Mouse (Mus musculus) hindbrain, embryonic 11.5 days (tissue): ENCODE results near the gene Dab2ip. TPM values are rescaled to one million over a fixed set of nuclear protein-coding genes. Genes with fewer than 3 reads are reported as not detected.

Experiments used
- ATAC-seq: fragments of 200-750 bp; cut with Nextera tagmentation; 2 replicates; pipeline ENCODE4 v1.8.0; 2017; ENCODE audit warnings: mild to moderate bottlenecking, moderate TSS enrichment, moderate library complexity; ENCODE audit not compliant: low FRiP score
- DNase-seq: peaks from one replicate; pipeline ENCODE4 v3.0.0-alpha.2; 2015; ENCODE audit warnings: low spot score
- H3K27ac ChIP-seq: fragments of 300-500 bp; sonication (generic); 2 replicates; pipeline ENCODE4 v1.5.1; 2014; ENCODE audit warnings: mild to moderate bottlenecking, low read depth, low read length
- H3K27me3 ChIP-seq: fragments of 300-500 bp; sonication (generic); 2 replicates; pipeline ENCODE4 v1.6.1; 2014; ENCODE audit warnings: mild to moderate bottlenecking, low read length, moderate library complexity, mixed read lengths; ENCODE audit not compliant: control insufficient read depth, insufficient read depth
- H3K36me3 ChIP-seq: fragments of 300-500 bp; sonication (generic); 2 replicates; pipeline ENCODE4 v1.6.1; 2014; ENCODE audit warnings: mild to moderate bottlenecking, low read length, moderate library complexity, mixed read lengths; ENCODE audit not compliant: control insufficient read depth, insufficient read depth
- H3K4me1 ChIP-seq: fragments of 300-500 bp; sonication (generic); replicated peaks from 2 replicates; pipeline ENCODE4 v1.6.1; 2014; ENCODE audit warnings: low read length, mixed read lengths; ENCODE audit not compliant: control insufficient read depth, insufficient read depth
- H3K4me2 ChIP-seq: fragments of 300-500 bp; sonication (generic); replicated peaks from 2 replicates; pipeline ENCODE4 v1.6.1; 2014; ENCODE audit warnings: mild to moderate bottlenecking, low read depth, low read length
- H3K4me3 ChIP-seq: fragments of 300-500 bp; sonication (generic); 2 replicates; pipeline ENCODE4 v1.5.1; 2014; ENCODE audit warnings: low read depth, low read length
- H3K9ac ChIP-seq: fragments of 300-500 bp; sonication (generic); 2 replicates; pipeline ENCODE4 v1.6.1; 2014; ENCODE audit warnings: low read depth, low read length
- H3K9me3 ChIP-seq: fragments of 300-500 bp; sonication (generic); 2 replicates; pipeline ENCODE4 v1.6.1; 2016; ENCODE audit warnings: low read length; ENCODE audit not compliant: control insufficient read depth
- WGBS: fragments of 180-500 bp; shearing (Covaris S2); extraction: QIAGEN DNeasy Blood & Tissue Kit; methylation state at CpG from one replicate; pipeline ENCODE4 v1.1.7; 2014; 5-methylcytosine and 5-hydroxymethylcytosine counted together
- polyA plus RNA-seq: library from polyadenylated mRNA; unstranded; fragments of >200 nt; fragmentation: Nextera tagmentation; extraction: Ambion mirVana; gene quantifications from 2 replicates; pipeline ENCODE4 v1.2.1, GENCODE M21; 2014

Gene Dab2ip
- polyA plus RNA-seq, 1 experiment from 2014 or later = 37.8 TPM

DNA sequence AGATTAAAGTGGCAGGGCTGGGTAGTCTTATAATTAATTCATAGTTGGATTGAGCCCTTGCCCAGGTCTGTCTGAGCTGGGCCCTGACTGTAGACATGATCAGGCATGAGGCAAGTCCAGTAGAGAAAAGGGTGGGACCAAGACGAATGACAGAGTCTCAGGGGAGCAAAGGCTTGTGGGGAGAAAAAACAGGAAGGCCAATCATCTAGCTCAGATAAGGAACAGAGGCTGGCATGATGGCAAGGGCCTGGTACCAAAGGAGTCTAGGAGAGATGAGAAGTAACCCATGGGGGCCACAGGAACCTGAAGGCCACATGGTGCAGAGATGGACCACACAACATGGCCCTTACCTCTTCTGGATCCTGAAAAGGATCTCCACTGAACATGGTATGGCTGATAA lies 158.1 kb downstream of the Dab2ip start:
- DNase-seq = no peak
- Histone ChIP-seq H3K4me2 (no peak overlapping the region), H3K27ac (no peak overlapping the region), H3K9me3 (no peaks in the 10 kb centered on the region), H3K27me3 (no peaks in the 10 kb centered on the region), H3K4me1 (no peaks in the 10 kb centered on the region), H3K36me3 (peaks cover 11% of the 10 kb centered on the region; the same call in 1 of the 2 replicates), H3K4me3 (no peak overlapping the region), H3K9ac (no peak overlapping the region)
- WGBS = 82% methylated on average over 1 of the region's 1 CpGs
- no peak for ATAC-seq

- WGBS = 89% methylated on average over 5 of the region's 5 CpGs
- H3K36me3 ChIP-seq = peaks cover 8% of the 10 kb centered on the region; the same call in 1 of the 2 replicates
These were observed 160.0 kb downstream of the Dab2ip start for GRCm38 (mm10) chr2:35718003-35718500.

GRCm38 (mm10) chr2:35718662-35719061 lies 160.6 kb downstream of the Dab2ip start:
- WGBS = 94% methylated on average over 9 of the region's 9 CpGs

More at GRCm38 (mm10) chr2:35718003-35718500, 160.0 kb downstream of the Dab2ip start:
- Histone ChIP-seq H3K27ac (no peak overlapping the region), H3K9me3 (no peaks in the 10 kb centered on the region), H3K9ac (no peak overlapping the region), H3K4me1 (no peaks in the 10 kb centered on the region), H3K4me2 (no peak overlapping the region), H3K27me3 (no peaks in the 10 kb centered on the region), H3K4me3 (no peak overlapping the region)
- ATAC-seq (no peak), DNase-seq (no peak)

GRCm38 (mm10) chr2:35719230-35720005 lies 161.4 kb downstream of the Dab2ip start:
- no peak for ATAC-seq

More at GRCm38 (mm10) chr2:35718662-35719061, 160.6 kb downstream of the Dab2ip start:
- Histone ChIP-seq H3K4me1 (no peaks in the 10 kb centered on the region), H3K27me3 (no peaks in the 10 kb centered on the region), H3K9me3 (no peaks in the 10 kb centered on the region), H3K27ac (no peak overlapping the region), H3K9ac (no peak overlapping the region), H3K4me2 (no peak overlapping the region), H3K36me3 (peaks cover 8% of the 10 kb centered on the region), H3K4me3 (no peak overlapping the region)
- DNase-seq = no peak
- ATAC-seq = no peak

DNA sequence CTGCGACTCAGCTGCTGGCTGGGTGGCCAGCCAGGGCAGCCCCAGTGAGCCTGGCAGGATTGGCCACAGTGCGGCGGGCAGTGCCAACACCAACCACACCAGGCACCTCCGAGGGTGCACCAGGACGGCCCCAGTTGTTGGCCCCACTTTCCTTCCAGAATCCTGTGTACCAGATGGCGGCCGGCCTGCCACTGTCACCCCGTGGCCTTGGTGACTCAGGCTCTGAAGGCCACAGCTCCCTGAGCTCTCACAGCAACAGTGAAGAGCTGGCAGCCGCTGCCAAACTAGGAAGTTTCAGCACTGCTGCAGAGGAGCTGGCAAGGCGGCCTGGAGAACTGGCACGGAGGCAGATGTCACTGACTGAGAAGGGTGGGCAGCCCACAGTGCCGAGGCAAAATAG lies 162.0 kb downstream of the Dab2ip start:
- no peak for ATAC-seq
- H3K4me2 ChIP-seq = no peak overlapping the region
- DNase-seq = no peak
- H3K4me1 ChIP-seq = no peaks in the 10 kb centered on the region
- H3K4me3 ChIP-seq = no peak overlapping the region
- H3K27me3 ChIP-seq = no peaks in the 10 kb centered on the region
- 96% methylated on average over 12 of the region's 12 CpGs for WGBS
- H3K9me3 ChIP-seq = no peaks in the 10 kb centered on the region
- peaks cover 8% of the 10 kb centered on the region for H3K36me3 ChIP-seq
- no peak overlapping the region for H3K27ac ChIP-seq
- no peak overlapping the region for H3K9ac ChIP-seq

More at GRCm38 (mm10) chr2:35719230-35720005, 161.4 kb downstream of the Dab2ip start:
- 90% methylated on average over 12 of the region's 12 CpGs for WGBS
- H3K4me2 ChIP-seq = no peak overlapping the region
- H3K4me3 ChIP-seq = no peak overlapping the region
- no peak for DNase-seq
- no peaks in the 10 kb centered on the region for H3K9me3 ChIP-seq
- H3K27me3 ChIP-seq = no peaks in the 10 kb centered on the region
- no peak overlapping the region for H3K27ac ChIP-seq
- no peaks in the 10 kb centered on the region for H3K4me1 ChIP-seq
- H3K36me3 ChIP-seq = peaks cover 8% of the 10 kb centered on the region
- no peak overlapping the region for H3K9ac ChIP-seq

DNA sequence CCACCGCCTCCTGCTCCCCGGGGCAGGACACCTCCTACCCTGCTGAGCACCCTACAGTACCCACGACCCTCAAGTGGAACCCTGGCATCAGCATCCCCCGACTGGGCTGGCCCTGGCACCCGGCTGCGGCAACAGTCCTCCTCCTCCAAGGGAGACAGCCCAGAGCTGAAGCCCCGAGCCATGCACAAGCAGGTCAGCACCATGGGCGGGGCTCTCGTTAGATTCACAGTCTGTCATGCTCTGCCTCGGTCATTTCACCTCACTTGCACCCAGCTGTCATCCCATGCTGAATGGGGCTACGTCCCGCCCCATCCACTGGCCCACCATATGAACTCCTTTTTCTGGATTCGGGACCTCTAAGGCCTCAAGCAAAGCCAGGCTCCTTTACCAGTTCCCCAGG lies 162.5 kb downstream of the Dab2ip start:
- no peaks in the 10 kb centered on the region for H3K9me3 ChIP-seq
- no peaks in the 10 kb centered on the region for H3K27me3 ChIP-seq
- H3K36me3 ChIP-seq = peaks cover 8% of the 10 kb centered on the region
- H3K4me3 ChIP-seq = no peak overlapping the region
- H3K4me2 ChIP-seq = no peak overlapping the region
- H3K27ac ChIP-seq = no peak overlapping the region
- WGBS = 93% methylated on average over 13 of the region's 13 CpGs
- no peaks in the 10 kb centered on the region for H3K4me1 ChIP-seq
- no peak overlapping the region for H3K9ac ChIP-seq
- ATAC-seq (no peak), DNase-seq (no peak)

DNA sequence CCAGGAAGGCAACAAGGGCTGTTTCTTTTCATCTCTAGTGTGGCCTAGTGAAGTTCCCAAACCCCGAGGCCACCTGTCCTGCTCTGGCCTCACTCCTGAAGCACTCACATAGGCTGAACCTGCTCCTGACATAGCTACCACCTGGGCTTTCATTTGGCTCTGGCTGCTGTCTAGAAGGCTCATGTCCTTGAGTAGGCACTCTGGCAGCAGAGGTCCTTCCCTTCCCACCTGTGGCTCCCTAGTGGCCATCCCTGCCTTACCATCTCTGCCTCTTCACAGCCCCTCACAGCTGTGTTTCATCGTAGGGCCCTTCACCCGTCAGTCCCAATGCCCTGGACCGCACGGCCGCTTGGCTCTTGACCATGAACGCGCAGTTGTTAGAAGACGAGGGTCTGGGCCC lies 162.9 kb downstream of the Dab2ip start:
- no peak overlapping the region for H3K4me3 ChIP-seq
- H3K9ac ChIP-seq = no peak overlapping the region
- H3K27ac ChIP-seq = no peak overlapping the region
- H3K9me3 ChIP-seq = no peaks in the 10 kb centered on the region
- peaks cover 8% of the 10 kb centered on the region for H3K36me3 ChIP-seq
- H3K4me2 ChIP-seq = no peak overlapping the region
- DNase-seq = no peak
- no peaks in the 10 kb centered on the region for H3K27me3 ChIP-seq
- no peaks in the 10 kb centered on the region for H3K4me1 ChIP-seq
- no peak for ATAC-seq
- WGBS = 91% methylated on average over 9 of the region's 9 CpGs

DNA sequence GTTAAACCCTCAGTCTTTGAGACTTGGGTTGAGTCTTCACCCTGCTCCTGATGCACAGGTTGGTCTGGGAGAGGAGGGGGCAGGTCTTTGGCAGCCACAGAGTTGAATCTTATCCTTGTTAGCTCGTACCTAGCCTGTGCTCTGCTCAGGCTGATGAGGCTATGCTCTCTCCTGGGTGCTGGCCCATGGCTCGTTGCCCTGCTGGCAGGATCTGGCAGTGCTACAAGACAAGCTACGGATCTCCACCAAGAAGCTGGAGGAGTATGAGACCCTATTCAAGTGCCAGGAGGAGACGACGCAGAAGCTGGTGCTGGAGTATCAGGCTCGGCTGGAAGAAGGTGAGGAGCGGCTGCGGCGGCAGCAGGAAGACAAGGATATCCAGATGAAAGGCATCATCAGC lies 164.8 kb downstream of the Dab2ip start:
- H3K27ac ChIP-seq = no peak overlapping the region
- WGBS = 84% methylated on average over 9 of the region's 9 CpGs
- no peaks in the 10 kb centered on the region for H3K27me3 ChIP-seq
- H3K4me2 ChIP-seq = no peak overlapping the region
- no peaks in the 10 kb centered on the region for H3K4me1 ChIP-seq
- H3K9me3 ChIP-seq = no peaks in the 10 kb centered on the region
- peaks cover 6% of the 10 kb centered on the region for H3K36me3 ChIP-seq
- no peak for DNase-seq
- no peak for ATAC-seq
- no peak overlapping the region for H3K9ac ChIP-seq
- H3K4me3 ChIP-seq = no peak overlapping the region

- Histone ChIP-seq H3K36me3 (peaks cover 7% of the 10 kb centered on the region), H3K27me3 (no peaks in the 10 kb centered on the region), H3K4me1 (no peaks in the 10 kb centered on the region), H3K9ac (no peak overlapping the region), H3K4me3 (no peak overlapping the region), H3K27ac (no peak overlapping the region), H3K4me2 (no peak overlapping the region), H3K9me3 (no peaks in the 10 kb centered on the region)
- no peak for DNase-seq
- WGBS = 95% methylated on average over 6 of the region's 6 CpGs
- ATAC-seq = no peak
These were observed 165.2 kb downstream of the Dab2ip start for GRCm38 (mm10) chr2:35723267-35723666.
